In the genomic region with DNA sequence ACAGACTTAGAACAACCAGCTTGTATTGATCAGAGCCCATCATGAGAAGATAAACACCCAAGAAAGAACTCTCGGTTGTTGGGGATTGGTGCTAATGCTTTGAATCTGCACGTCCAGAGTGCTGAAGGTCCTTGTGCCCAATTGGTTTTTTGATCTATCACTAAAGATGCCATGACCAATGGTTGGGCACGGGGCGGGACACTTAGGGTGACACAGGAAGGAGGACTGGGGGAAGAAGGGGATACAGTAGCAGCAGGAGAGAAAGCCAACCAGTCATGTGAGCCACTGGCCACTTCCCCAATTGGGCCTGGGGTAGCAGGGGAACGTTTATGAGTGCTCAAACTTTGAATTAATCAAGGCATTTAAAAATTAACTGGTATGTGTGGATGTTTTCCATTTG, we compare ENCODE assay signal across 22 mouse cellular contexts. TPM values are rescaled to one million over a fixed set of nuclear protein-coding genes. Genes with fewer than 3 reads are reported as not detected.
DNase-seq lines count a peak whose midpoint lies in the region; ATAC-seq and TF ChIP-seq lines count a peak whose summit lies in the region.
"Had no signal": no experiment of that assay in that cellular context is flagged by ENCODE, and none has a peak within 500 bp of the region (broad histone marks: within the 10 kb centered on the region; RNA-seq: fewer than 3 reads in every experiment).

No protein-coding gene starts in this region.

- H3K27ac ChIP-seq in kidney, embryonic 15.5 days, result no peak overlapping the region
- no peak overlapping the region for H3K27ac ChIP-seq in kidney, postnatal 0 days
- H3K27ac ChIP-seq: embryonic facial prominence, embryonic 12.5 days; hindbrain, embryonic 14.5 days; liver, embryonic 13.5 days; stomach, postnatal 0 days had no signal

- no peak overlapping the region for H3K4me2 ChIP-seq in kidney, embryonic 15.5 days
- no peak overlapping the region for H3K4me2 ChIP-seq in kidney, postnatal 0 days (ENCODE audit: low read length)
- H3K4me2 ChIP-seq: embryonic facial prominence, embryonic 12.5 days; hindbrain, embryonic 14.5 days; liver, embryonic 13.5 days had no signal

- no peak for TF ChIP-seq CTCF in kidney, postnatal 0 days (IDR thresholded peaks at IDR 0.05; ENCODE audit: low read depth)

- peaks cover 13% of the 10 kb centered on the region for H3K36me3 ChIP-seq in kidney, embryonic 15.5 days
- H3K36me3 ChIP-seq in kidney, postnatal 0 days (ENCODE audit: insufficient read depth, low read length), result no peaks in the 10 kb centered on the region
- H3K36me3 ChIP-seq: embryonic facial prominence, embryonic 12.5 days had no signal

- peaks cover 5% of the 10 kb centered on the region; the same call in 1 of the 2 replicates for H3K4me1 ChIP-seq in kidney, embryonic 15.5 days
- 0 out of 2 replicates have a peak, but pooled peaks cover 2% of the 10 kb centered on the region for H3K4me1 ChIP-seq in kidney, postnatal 0 days (replicated peaks; ENCODE audit: insufficient read depth, low read length)

- WGBS in kidney, embryonic 15.5 days, result 74% methylated on average over 5 of the region's 5 CpGs
- WGBS in kidney, postnatal 0 days, result 73% methylated on average over 5 of the region's 5 CpGs

- no peaks in the 10 kb centered on the region for H3K9me3 ChIP-seq in kidney, embryonic 15.5 days (replicated peaks)
- no peaks in the 10 kb centered on the region for H3K9me3 ChIP-seq in kidney, postnatal 0 days (replicated peaks; ENCODE audit: low read length)
- H3K9me3 ChIP-seq: embryonic facial prominence, embryonic 12.5 days; liver, embryonic 13.5 days had no signal

- ATAC-seq in kidney, embryonic 15.5 days (replicated peaks; ENCODE audit: low FRiP score), result no peak
- no peak for ATAC-seq in kidney, postnatal 0 days (replicated peaks; ENCODE audit: low FRiP score, low read depth)
- no peak for ATAC-seq in inflammation-experienced regulatory T-cells, adult 6 months
- ATAC-seq: forebrain, postnatal 0 days; midbrain, embryonic 16.5 days had no signal

- H3K9ac ChIP-seq in kidney, embryonic 15.5 days, result no peak overlapping the region
- no peak overlapping the region for H3K9ac ChIP-seq in kidney, postnatal 0 days (ENCODE audit: low read depth, low read length)
- H3K9ac ChIP-seq: embryonic facial prominence, embryonic 12.5 days; forebrain, postnatal 0 days; hindbrain, embryonic 14.5 days; liver, embryonic 13.5 days had no signal

- no peaks in the 10 kb centered on the region for H3K27me3 ChIP-seq in kidney, embryonic 15.5 days
- no peaks in the 10 kb centered on the region for H3K27me3 ChIP-seq in kidney, postnatal 0 days (ENCODE audit: insufficient read depth, low read length)
- H3K27me3 ChIP-seq: embryonic facial prominence, embryonic 12.5 days; liver, embryonic 13.5 days had no signal

- DNase-seq in kidney, adult 9 months, result peak; percentile 11
- peak; percentile 70 for DNase-seq in ZHBTc4 (ENCODE audit: low read depth, low spot score)
- peak; percentile 6 for DNase-seq in kidney, postnatal 0 days (ENCODE audit: low spot score)
- no peak for DNase-seq in spleen, adult 18-20 months
- DNase-seq in thymus, postnatal 10 days (ENCODE audit: low spot score in 2 of 2), result no peak
- DNase-seq: B cell, adult 2 months; cerebellum, adult 18-20 months; cerebellum, postnatal 14 days; forebrain, postnatal 0 days; gastrocnemius, postnatal 14 days; heart, adult 18-20 months; heart, postnatal 36 days; layer of hippocampus, adult 9-11 months; liver, embryonic 13.5 days; lung, adult 2 months; right cerebral cortex, adult 18-20 months had no signal

- H3K4me3 ChIP-seq in kidney, embryonic 15.5 days (replicated peaks), result no peak overlapping the region
- no peak overlapping the region for H3K4me3 ChIP-seq in kidney, postnatal 0 days (replicated peaks; ENCODE audit: low read depth, low read length)
- H3K4me3 ChIP-seq: embryonic facial prominence, embryonic 12.5 days; liver, embryonic 13.5 days had no signal

RNA-seq across cellular contexts. Expression of gene Shq1, which starts 23.8 kb away (rescaled TPM):
- polyA plus RNA-seq in kidney, embryonic 15.5 days (2015; fragmentation: Nextera tagmentation; extraction: Ambion mirVana), result 18.3 and 19.3 TPM in 2 replicates
- polyA plus RNA-seq in kidney, postnatal 0 days (2015; fragmentation: Nextera tagmentation; extraction: Ambion mirVana), result 11.8 and 12.8 TPM in 2 replicates
- 1 to 10 TPM; 6.7 to 8.2 (median 7.8) TPM for polyA plus RNA-seq in inflammation-experienced regulatory T-cells, adult 6 months (2017; shearing (Covaris generic))

RNA-seq across cellular contexts. Expression of gene Gxylt2, which starts 57.3 kb away (rescaled TPM):
- polyA plus RNA-seq in kidney, embryonic 15.5 days (2015; fragmentation: Nextera tagmentation; extraction: Ambion mirVana), result 9.0 and 10.1 TPM in 2 replicates
- polyA plus RNA-seq in kidney, postnatal 0 days (2015; fragmentation: Nextera tagmentation; extraction: Ambion mirVana), result 7.9 and 9.9 TPM in 2 replicates
- polyA plus RNA-seq in inflammation-experienced regulatory T-cells, adult 6 months (2017; shearing (Covaris generic)), result under 1 TPM in 1 of 3 experiments, not detected in 2; 0.04 TPM

Comparison
In these comparisons a context has a peak if more than half of its experiments do, and no peak if none do; other contexts are left out.
1. DNase-seq: peak in kidney, adult 9 months (single experiment), ZHBTc4 (single experiment) and kidney, postnatal 0 days (single experiment); none in spleen, adult 18-20 months (0 of 2) and thymus, postnatal 10 days (0 of 2).